In genomic region chr10:56437290-56437689, GRCm38 (mm10) we compare ENCODE assay signal across 19 mouse cellular contexts.
DNase-seq lines count a peak whose midpoint lies in the region; ATAC-seq lines count a peak whose summit lies in the region.
"Had no signal": no experiment of that assay in that cellular context is flagged by ENCODE, and none has a peak within 500 bp of the region (broad histone marks: within the 10 kb centered on the region; RNA-seq: fewer than 3 reads in every experiment).

No protein-coding gene starts in this region.

- WGBS in heart, embryonic 10.5 days = 74% methylated on average over 11 of the region's 11 CpGs

- no peak overlapping the region for H3K4me3 ChIP-seq in heart, embryonic 10.5 days
- H3K4me3 ChIP-seq: erythroblast, embryonic 14.5 days; forebrain, embryonic 15.5 days; midbrain, embryonic 10.5 days; neural tube, embryonic 12.5 days had no signal

- H3K4me1 ChIP-seq in heart, embryonic 10.5 days = 0 out of 2 replicates have a peak, but pooled peaks cover 5% of the 10 kb centered on the region
- H3K4me1 ChIP-seq: forebrain, embryonic 15.5 days; neural tube, embryonic 12.5 days had no signal

- no peak overlapping the region for H3K27ac ChIP-seq in heart, embryonic 10.5 days
- H3K27ac ChIP-seq: forebrain, embryonic 15.5 days; midbrain, embryonic 10.5 days; neural tube, embryonic 12.5 days had no signal

- peak; percentile 68 for DNase-seq in heart, adult 11 months
- DNase-seq in heart, embryonic 10.5 days (ENCODE audit: low spot score) = no peak
- DNase-seq in lung, postnatal 25 days (ENCODE audit: low spot score) = peak; percentile 11
- DNase-seq in lung, postnatal 14 days = no peak
- DNase-seq in testis, postnatal 14 days (ENCODE audit: low spot score) = peak; percentile 58
- DNase-seq in cerebellum, adult 9-10 months = no peak
- DNase-seq in Muller cell, postnatal 12 days (ENCODE audit: inconsistent ontology term) = no peak
- DNase-seq: cerebellum, adult 11-12 months; gastrocnemius, postnatal 36 days; heart, postnatal 4 days; left cerebral cortex, postnatal 4 days; lung, adult 2 months; thymus, adult 18-20 months had no signal

- H3K36me3 ChIP-seq in heart, embryonic 10.5 days = no peaks in the 10 kb centered on the region
- H3K36me3 ChIP-seq: forebrain, embryonic 15.5 days; midbrain, embryonic 10.5 days; neural tube, embryonic 12.5 days had no signal

- H3K9me3 ChIP-seq in heart, embryonic 10.5 days = no peaks in the 10 kb centered on the region
- H3K9me3 ChIP-seq: forebrain, embryonic 15.5 days; midbrain, embryonic 10.5 days; neural tube, embryonic 12.5 days had no signal

- peak; percentile 62 to 63 for ATAC-seq in hematopoietic stem cell, adult 5-6 weeks (replicated peaks in 1 of 2; ENCODE audit: insufficient read depth in 1 of 2, low FRiP score in 2 of 2, low TSS enrichment in 1 of 2, low read depth in 1 of 2, poor library complexity in 2 of 2, severe bottlenecking in 2 of 2)
- ATAC-seq: forebrain, embryonic 15.5 days had no signal

- no peaks in the 10 kb centered on the region for H3K27me3 ChIP-seq in heart, embryonic 10.5 days (ENCODE audit: insufficient read depth, poor library complexity, severe bottlenecking)
- H3K27me3 ChIP-seq: CH12.LX; forebrain, embryonic 15.5 days; neural tube, embryonic 12.5 days had no signal

Comparison
In these comparisons a context has a peak if more than half of its experiments do, and no peak if none do; other contexts are left out.
1. DNase-seq: peak in heart, adult 11 months (single experiment), lung, postnatal 25 days (single experiment) and testis, postnatal 14 days (single experiment); none in heart, embryonic 10.5 days (single experiment), lung, postnatal 14 days (single experiment), cerebellum, adult 9-10 months (single experiment) and Muller cell, postnatal 12 days (single experiment).